Mouse (Mus musculus) kidney, adult 2 months (tissue): ENCODE results near the gene Cenpp.

Experiments used
- CTCF ChIP-seq: fragments of 200-500 bp; conservative IDR thresholded peaks from 2 replicates; pipeline ENCODE4 v1.5.1; 2011; ENCODE audit warnings: low read depth, mild to moderate bottlenecking, control low read depth, low read length, moderate library complexity, mixed read lengths; ENCODE audit not compliant: insufficient read depth, insufficient read length
- POLR2A ChIP-seq: fragments of 200-500 bp; IDR thresholded peaks from one replicate; pipeline ENCODE4 v1.6.1; 2011; ENCODE audit warnings: low read depth, low read length, control low read depth

GRCm38 (mm10) chr13:49467585-49467984 lies 185.0 kb downstream of the Cenpp start:
- TF ChIP-seq POLR2A: no peak
- TF ChIP-seq CTCF: no peak
